Mouse (Mus musculus): ENCODE measurements around the gene Gm49361. TPM values are rescaled to one million over a fixed set of nuclear protein-coding genes. Genes with fewer than 3 reads are reported as not detected.
A peak's percentile ranks its signal among the peaks of the same experiment; 100 is the strongest.

Gene Gm49361
- polyA plus RNA-seq, 1 experiment from 2014 or later, result not detected

GRCm38 (mm10) chr14:57611034-57611433, 134.9 kb downstream of the Gm49361 start:
- Histone ChIP-seq H3K4me3 (ENCODE audit: low read depth, low read length) (no peak overlapping the region), H3K9ac (ENCODE audit: low read depth, low read length) (no peak overlapping the region), H3K36me3 (ENCODE audit: control insufficient read depth, insufficient read depth, low read length) (no peaks in the 10 kb centered on the region), H3K9me3 (replicated peaks; ENCODE audit: control insufficient read depth, low read length, poor library complexity, severe bottlenecking) (no peaks in the 10 kb centered on the region), H3K4me2 (ENCODE audit: low read length) (no peak overlapping the region), H3K27me3 (ENCODE audit: control insufficient read depth, insufficient read depth, low read depth, low read length) (no peaks in the 10 kb centered on the region), H3K27ac (ENCODE audit: low read length) (no peak overlapping the region), H3K4me1 (ENCODE audit: control insufficient read depth, insufficient read depth, low read length) (no peaks in the 10 kb centered on the region)
- no peak for ATAC-seq
- 66% methylated on average over 2 of the region's 2 CpGs for WGBS

DNA sequence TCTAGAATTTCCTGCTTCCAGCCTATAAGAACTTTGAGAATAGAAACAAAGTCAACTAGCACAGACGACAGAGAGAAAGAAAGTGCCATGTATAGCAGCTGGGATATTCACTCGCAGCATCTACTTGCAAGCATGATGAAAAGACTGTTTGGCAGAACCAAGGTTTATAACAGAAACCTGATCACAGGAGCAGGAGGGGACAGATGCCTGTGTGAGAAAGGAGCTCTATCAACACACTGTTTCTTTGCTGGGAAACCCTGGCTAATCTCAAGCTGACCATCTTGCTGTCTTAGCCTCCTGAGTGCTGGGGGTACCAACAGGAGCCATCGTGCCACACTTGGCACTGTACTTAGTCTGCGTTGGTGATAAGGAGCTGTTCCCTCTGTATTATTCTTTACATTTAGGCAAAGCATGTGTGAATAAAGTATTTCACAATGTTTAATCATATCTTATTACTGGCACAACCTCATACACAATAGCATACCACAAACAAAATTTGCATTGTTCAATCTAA, 136.0 kb downstream of the Gm49361 start:
- Histone ChIP-seq H3K27ac (ENCODE audit: low read length) (no peak overlapping the region), H3K9me3 (replicated peaks; ENCODE audit: control insufficient read depth, low read length, poor library complexity, severe bottlenecking) (no peaks in the 10 kb centered on the region), H3K27me3 (ENCODE audit: control insufficient read depth, insufficient read depth, low read depth, low read length) (no peaks in the 10 kb centered on the region), H3K4me3 (ENCODE audit: low read depth, low read length) (no peak overlapping the region), H3K4me1 (ENCODE audit: control insufficient read depth, insufficient read depth, low read length) (no peaks in the 10 kb centered on the region), H3K4me2 (ENCODE audit: low read length) (no peak overlapping the region), H3K9ac (ENCODE audit: low read depth, low read length) (no peak overlapping the region), H3K36me3 (ENCODE audit: control insufficient read depth, insufficient read depth, low read length) (no peaks in the 10 kb centered on the region)
- ATAC-seq, result no peak
- WGBS, result 77% methylated on average over 4 of the region's 4 CpGs

GRCm38 (mm10) chr14:57607500-57607899, 138.4 kb downstream of the Gm49361 start:
- no peaks in the 10 kb centered on the region for H3K27me3 ChIP-seq (ENCODE audit: control insufficient read depth, insufficient read depth, low read depth, low read length)
- H3K9ac ChIP-seq (ENCODE audit: low read depth, low read length), result no peak overlapping the region
- no peak overlapping the region for H3K4me2 ChIP-seq (ENCODE audit: low read length)
- no peak overlapping the region for H3K4me3 ChIP-seq (ENCODE audit: low read depth, low read length)
- no peaks in the 10 kb centered on the region for H3K9me3 ChIP-seq (replicated peaks; ENCODE audit: control insufficient read depth, low read length, poor library complexity, severe bottlenecking)
- peaks cover 8% of the 10 kb centered on the region; the same call in 1 of the 2 replicates for H3K36me3 ChIP-seq (ENCODE audit: control insufficient read depth, insufficient read depth, low read length)
- no peaks in the 10 kb centered on the region for H3K4me1 ChIP-seq (ENCODE audit: control insufficient read depth, insufficient read depth, low read length)
- WGBS, result 44% methylated on average over 1 of the region's 1 CpGs
- no peak overlapping the region for H3K27ac ChIP-seq (ENCODE audit: low read length)
- ATAC-seq, result peak; percentile 76; the same call in 1 of the 2 replicates

GRCm38 (mm10) chr14:57606663-57607365, 139.1 kb downstream of the Gm49361 start:
- H3K4me1 ChIP-seq (ENCODE audit: control insufficient read depth, insufficient read depth, low read length), result no peaks in the 10 kb centered on the region
- no peak for ATAC-seq
- H3K4me3 ChIP-seq (ENCODE audit: low read depth, low read length), result no peak overlapping the region
- H3K9ac ChIP-seq (ENCODE audit: low read depth, low read length), result no peak overlapping the region
- H3K9me3 ChIP-seq (replicated peaks; ENCODE audit: control insufficient read depth, low read length, poor library complexity, severe bottlenecking), result no peaks in the 10 kb centered on the region
- H3K27me3 ChIP-seq (ENCODE audit: control insufficient read depth, insufficient read depth, low read depth, low read length), result no peaks in the 10 kb centered on the region
- peaks cover 8% of the 10 kb centered on the region; the same call in 1 of the 2 replicates for H3K36me3 ChIP-seq (ENCODE audit: control insufficient read depth, insufficient read depth, low read length)
- no peak overlapping the region for H3K4me2 ChIP-seq (ENCODE audit: low read length)
- no peak overlapping the region for H3K27ac ChIP-seq (ENCODE audit: low read length)
- 80% methylated on average over 8 of the region's 8 CpGs for WGBS

DNA sequence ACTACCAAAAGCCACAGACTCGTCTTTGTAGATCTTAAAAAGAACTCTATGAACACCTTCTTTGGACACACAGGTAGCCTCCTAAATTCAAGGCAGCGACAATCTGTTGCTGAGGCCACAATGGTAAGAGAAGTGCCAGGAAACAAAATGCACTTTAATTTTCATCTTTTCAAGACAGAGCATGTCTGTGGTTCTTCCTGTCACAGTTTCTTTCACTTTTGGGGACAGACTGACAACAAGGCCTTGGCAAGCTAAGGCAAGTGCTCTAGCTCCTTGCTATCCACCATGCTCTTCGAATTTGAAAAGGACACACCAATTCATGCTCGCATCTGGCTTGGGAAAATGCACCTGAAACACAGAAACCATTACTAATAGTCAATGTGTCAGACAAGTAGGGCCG, 152.6 kb downstream of the Gm49361 start:
- H3K4me3 ChIP-seq (ENCODE audit: low read depth, low read length), result no peak overlapping the region
- H3K27ac ChIP-seq (ENCODE audit: low read length), result no peak overlapping the region
- no peak overlapping the region for H3K4me2 ChIP-seq (ENCODE audit: low read length)
- no peaks in the 10 kb centered on the region for H3K9me3 ChIP-seq (replicated peaks; ENCODE audit: control insufficient read depth, low read length, poor library complexity, severe bottlenecking)
- no peak overlapping the region for H3K9ac ChIP-seq (ENCODE audit: low read depth, low read length)
- H3K4me1 ChIP-seq (ENCODE audit: control insufficient read depth, insufficient read depth, low read length), result no peaks in the 10 kb centered on the region
- H3K36me3 ChIP-seq (ENCODE audit: control insufficient read depth, insufficient read depth, low read length), result peaks cover 22% of the 10 kb centered on the region
- H3K27me3 ChIP-seq (ENCODE audit: control insufficient read depth, insufficient read depth, low read depth, low read length), result no peaks in the 10 kb centered on the region
- WGBS, result 96% methylated on average over 5 of the region's 5 CpGs
- ATAC-seq, result no peak

Other genes starting within 250 kb of the Gm49361 start
- 6.8 and 7.2 TPM in 2 replicates for gene Il17d, start 221.3 kb downstream of the Gm49361 start, polyA plus RNA-seq (2015; fragmentation: Nextera tagmentation; extraction: Ambion mirVana)
- 87.3 and 89.3 TPM in 2 replicates for gene Eef1akmt1, start 174.5 kb downstream of the Gm49361 start, polyA plus RNA-seq (2015; fragmentation: Nextera tagmentation; extraction: Ambion mirVana)
- gene Xpo4, start 80.7 kb downstream of the Gm49361 start, polyA plus RNA-seq (2015; fragmentation: Nextera tagmentation; extraction: Ambion mirVana), result 10.5 and 12.2 TPM in 2 replicates
- 5.2 and 5.5 TPM in 2 replicates for gene Lats2, start 12.3 kb upstream of the Gm49361 start, polyA plus RNA-seq (2015; fragmentation: Nextera tagmentation; extraction: Ambion mirVana)
- 24.3 and 29.9 TPM in 2 replicates for gene Sap18, start 52.1 kb upstream of the Gm49361 start, polyA plus RNA-seq (2015; fragmentation: Nextera tagmentation; extraction: Ambion mirVana)
- 4.7 and 5.0 TPM in 2 replicates for gene Ska3, start 80.1 kb upstream of the Gm49361 start, polyA plus RNA-seq (2015; fragmentation: Nextera tagmentation; extraction: Ambion mirVana)
- 123 and 139 TPM in 2 replicates for gene Mrpl57, start 80.1 kb upstream of the Gm49361 start, polyA plus RNA-seq (2015; fragmentation: Nextera tagmentation; extraction: Ambion mirVana)
- 36.6 and 43.1 TPM in 2 replicates for gene Zdhhc20, start 144.2 kb upstream of the Gm49361 start, polyA plus RNA-seq (2015; fragmentation: Nextera tagmentation; extraction: Ambion mirVana)

All from midbrain, embryonic 16.5 days (tissue).